Mouse (Mus musculus) Patski (cell line): ENCODE measurements at regions not wholly inside any gene's neighbourhood (a gene's known extent, or its start where the extent isn't known, plus 50 kb on each side); places are given as distances from the start of the nearest gene placed in this dataset.
A peak's percentile ranks its signal among the peaks of the same experiment; 100 is the strongest.

Source experiments
- ATAC-seq: fragments of 100-300 bp; one replicate; pipeline ENCODE4 v1.8.0; 2021
- CTCF ChIA-PET: fragments of 350-600 bp; sonication (Branson Sonifier 250); formaldehyde crosslinking; loops from one replicate; lab custom pipeline; 2022; ENCODE audit warnings: inconsistent platforms; lab: Charles Lee
- POLR2A ChIA-PET: fragments of 350-600 bp; sonication (Branson Sonifier 250); formaldehyde crosslinking; loops from one replicate; lab custom pipeline; 2022; ENCODE audit warnings: antibody characterized with exemption, inconsistent platforms; lab: Charles Lee
- DNase-seq: peaks from one replicate; pipeline ENCODE4 v3.0.0-alpha.2; 2011; ENCODE audit warnings: low read depth, low spot score
- H3K27me3 ChIP-seq: fragments of 371-371 bp; one replicate; pipeline ENCODE4 v1.5.1; 2021
- CTCF ChIP-seq: fragments of 100-300 bp; IDR thresholded peaks from one replicate; pipeline ENCODE4 v1.5.1; 2021
- in situ Hi-C: fragments of 300-500 bp; cut with MboI; formaldehyde crosslinking; loops from 3 replicates; pipeline ENCODE4 v1.11.1; 2018; ENCODE audit warnings: low pct_unique_long_range_greater_than_20kb, mixed read lengths

DNA sequence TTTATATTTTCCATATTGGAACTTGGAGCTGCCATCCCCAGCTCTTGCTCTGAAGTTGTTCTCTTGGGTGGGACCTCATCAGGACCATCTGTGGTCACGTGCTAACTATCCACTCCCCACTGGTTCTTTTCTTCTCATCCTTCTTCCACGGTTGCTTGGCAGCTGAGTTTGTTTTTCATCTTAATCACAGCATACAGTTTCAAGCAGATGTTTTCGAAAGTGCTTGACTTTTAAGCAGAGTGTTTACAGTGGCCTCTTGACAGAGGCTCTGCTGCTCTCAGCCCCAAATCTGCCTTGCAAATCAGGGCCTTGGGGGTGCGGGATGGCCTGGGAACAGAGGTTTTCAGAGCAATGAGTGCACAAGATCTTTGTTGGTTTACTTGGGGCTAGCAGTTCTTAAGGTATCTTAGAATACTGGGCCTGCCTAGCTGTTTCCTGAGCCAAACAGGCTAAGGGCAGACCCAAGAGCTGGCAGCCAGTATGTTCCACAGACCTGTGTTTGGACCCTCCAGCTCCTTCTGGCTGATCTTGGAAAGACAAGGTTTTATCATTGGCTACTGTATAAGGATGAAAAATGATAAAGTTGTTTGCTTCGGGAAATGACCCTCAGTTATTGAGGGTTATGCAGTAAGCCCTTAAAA, 113.0 kb upstream of the Sash1 start:
- POLR2A ChIA-PET = no interaction called here
- CTCF ChIA-PET = interaction anchor here (0.6 to 2.9 kb wide), 2 partner anchors 14 to 21 kb away, joined by 4 to 8 read pairs; no protein-coding TSS in a partner anchor
- no peak for DNase-seq

DNA sequence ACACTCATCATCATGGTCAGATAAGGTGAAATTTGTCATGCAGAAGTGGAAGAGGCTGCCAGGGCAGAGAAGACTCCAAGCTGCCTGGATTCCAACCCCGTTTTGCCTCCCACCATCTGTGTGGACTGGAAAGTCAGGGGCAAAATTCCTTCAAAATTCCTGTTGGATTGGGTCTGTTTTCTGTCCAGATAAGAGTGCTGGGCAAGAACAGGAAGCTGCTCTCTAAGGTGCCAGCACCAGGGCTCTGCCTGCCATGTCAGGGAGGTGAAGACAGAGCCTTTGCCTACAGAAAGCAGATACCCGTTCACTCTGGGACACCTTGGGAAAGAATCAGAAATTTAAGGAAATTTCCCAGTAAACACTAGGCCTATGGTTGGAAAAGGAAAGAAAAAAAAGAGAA, 112.5 kb upstream of the Sash1 start:
- ChIA-PET POLR2A (no interaction called here), CTCF (interaction anchor here (0.6 to 2.9 kb wide), 2 partner anchors 14 to 21 kb away, joined by 4 to 8 read pairs; no protein-coding TSS in a partner anchor)
- in situ Hi-C loops = no loop called here
- H3K27me3 ChIP-seq = no peaks in the 10 kb centered on the region
- no peak for DNase-seq
- TF ChIP-seq CTCF = no peak
- ATAC-seq = no peak

More for the DNA sequence above, 113.0 kb upstream of the Sash1 start:
- ATAC-seq = no peak
- H3K27me3 ChIP-seq = no peaks in the 10 kb centered on the region
- in situ Hi-C loops = no loop called here
- no peak for TF ChIP-seq CTCF

DNA sequence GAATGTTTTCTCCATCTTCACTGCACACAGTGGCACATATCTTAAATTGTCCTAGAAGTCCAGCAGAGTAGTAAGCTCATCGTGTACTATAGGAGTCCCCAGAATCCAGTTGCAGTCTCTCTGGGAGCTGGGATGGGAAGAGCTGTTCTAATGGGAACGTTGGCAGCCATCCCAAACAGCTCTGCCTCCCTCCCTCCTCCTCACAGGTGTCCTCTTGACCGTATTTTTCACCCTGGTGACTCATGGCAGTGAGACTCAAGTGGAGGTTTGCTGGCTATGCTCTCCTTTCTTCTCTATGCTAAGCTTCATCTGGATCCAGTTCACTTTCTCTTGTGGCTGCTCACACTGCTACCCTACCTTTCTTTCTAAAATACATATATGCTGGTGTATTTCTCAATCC, 109.2 kb upstream of the Sash1 start:
- DNase-seq = no peak
- ChIA-PET CTCF (interaction anchor here (1.2 kb wide), 1 partner anchor 11 kb away, joined by 4 read pairs; no protein-coding TSS in a partner anchor), POLR2A (no interaction called here)
- in situ Hi-C loops = no loop called here
- no peak for ATAC-seq
- TF ChIP-seq CTCF = no peak
- H3K27me3 ChIP-seq = no peaks in the 10 kb centered on the region

DNA sequence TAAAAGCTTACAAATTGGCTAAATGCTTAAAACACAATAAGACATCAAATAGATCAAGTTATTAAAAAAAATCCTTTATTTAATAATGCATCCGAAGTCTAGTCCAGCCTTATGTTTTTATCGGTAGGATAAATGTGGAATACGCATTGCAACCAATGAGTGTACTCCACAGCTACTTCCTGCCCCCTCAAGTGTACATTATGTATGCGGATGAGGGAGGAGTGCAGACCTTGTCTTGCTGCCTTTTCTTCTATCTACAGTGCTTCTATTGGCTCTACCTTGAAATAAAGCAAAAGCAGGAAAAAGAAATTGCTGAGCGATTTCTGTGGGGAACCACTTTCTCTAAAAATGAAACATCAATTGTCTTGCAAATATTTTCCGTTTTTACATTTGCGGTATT, 100.5 kb upstream of the Sash1 start:
- CTCF ChIA-PET = interaction anchor here (1.2 kb wide), 1 partner anchor 21 kb away, joined by 3 read pairs; no protein-coding TSS in a partner anchor
- H3K27me3 ChIP-seq = no peaks in the 10 kb centered on the region
- POLR2A ChIA-PET = interaction anchor here (0.7 kb wide), 1 partner anchor 865 kb away, joined by 4 read pairs; no protein-coding TSS in a partner anchor
- in situ Hi-C loops = no loop called here
- ATAC-seq = no peak
- DNase-seq = no peak
- TF ChIP-seq CTCF = no peak

DNA sequence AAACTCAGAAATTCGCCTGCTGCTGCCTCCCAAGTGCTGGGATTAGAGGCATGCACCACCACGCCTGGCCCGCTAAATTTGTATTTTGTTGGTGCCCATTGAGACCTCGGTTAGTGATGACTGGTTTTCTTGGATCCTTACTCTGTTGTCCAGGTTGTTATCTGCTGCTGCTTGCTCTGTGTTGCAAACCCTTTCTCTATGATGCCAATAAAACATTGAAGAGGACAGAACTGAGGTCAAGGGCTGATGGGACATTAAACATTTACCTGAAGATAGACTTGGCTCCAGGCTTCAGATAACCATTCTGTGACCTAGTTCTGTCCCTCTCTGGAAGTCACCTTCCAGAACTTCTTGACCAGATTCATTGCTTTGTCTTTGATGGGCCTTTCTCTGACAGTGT, 97.5 kb upstream of the Sash1 start:
- in situ Hi-C loops = loop anchor here (5.0 kb wide), 1 partner anchor 191 kb away; no protein-coding TSS in a partner anchor
- no peak for TF ChIP-seq CTCF
- ATAC-seq (no peak), DNase-seq (no peak)
- ChIA-PET CTCF (interaction anchor here (1.6 kb wide), 1 partner anchor 12 kb away, joined by 4 read pairs; no protein-coding TSS in a partner anchor), POLR2A (no interaction called here)
- no peaks in the 10 kb centered on the region for H3K27me3 ChIP-seq

DNA sequence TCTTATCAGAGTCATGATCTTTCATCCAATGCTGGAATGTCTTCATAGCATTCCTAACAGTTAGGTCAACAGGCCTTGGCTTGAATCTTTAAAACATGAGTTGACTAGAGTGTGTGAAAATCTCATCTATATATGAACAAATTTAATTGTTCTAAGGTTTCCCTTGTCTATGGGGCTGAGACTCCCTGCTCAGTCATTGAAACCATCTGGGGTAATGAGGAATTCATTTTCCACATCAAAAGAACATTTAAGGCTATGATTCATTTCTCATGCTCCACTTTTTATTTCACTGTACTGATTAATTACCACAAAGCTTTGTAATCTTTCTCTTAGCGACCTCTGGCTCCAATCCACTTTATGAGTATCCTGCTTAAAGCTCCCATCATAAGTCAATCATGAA, 94.7 kb upstream of the Sash1 start:
- POLR2A ChIA-PET = no interaction called here
- in situ Hi-C loops = loop anchor here (5.0 kb wide), 1 partner anchor 188 kb away; no protein-coding TSS in a partner anchor
- peak; percentile 49 for DNase-seq

DNA sequence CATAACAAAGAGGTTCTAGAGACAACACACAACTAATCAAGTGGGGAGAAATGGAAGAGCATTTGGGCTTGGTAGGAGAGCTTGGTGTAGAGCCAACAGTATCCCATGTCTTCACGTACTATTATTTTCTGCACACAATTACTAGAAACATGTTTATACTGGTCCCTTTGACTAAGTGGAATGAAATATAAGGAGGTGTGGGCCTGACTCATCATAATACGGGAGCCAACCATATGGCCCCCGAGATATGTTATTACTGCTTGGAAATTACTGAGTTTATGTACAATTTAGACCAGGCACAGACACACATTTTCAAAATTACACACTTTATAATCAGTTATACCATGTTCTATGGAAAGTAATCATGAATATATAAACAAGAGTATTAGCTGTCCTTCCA, 92.7 kb upstream of the Sash1 start:
- no peak for TF ChIP-seq CTCF

More for the DNA sequence above, 94.7 kb upstream of the Sash1 start:
- CTCF ChIA-PET = interaction anchor here (1.2 kb wide), 1 partner anchor 12 kb away, joined by 4 read pairs; no protein-coding TSS in a partner anchor
- TF ChIP-seq CTCF = no peak
- no peaks in the 10 kb centered on the region for H3K27me3 ChIP-seq
- ATAC-seq = peak; percentile 69

DNA sequence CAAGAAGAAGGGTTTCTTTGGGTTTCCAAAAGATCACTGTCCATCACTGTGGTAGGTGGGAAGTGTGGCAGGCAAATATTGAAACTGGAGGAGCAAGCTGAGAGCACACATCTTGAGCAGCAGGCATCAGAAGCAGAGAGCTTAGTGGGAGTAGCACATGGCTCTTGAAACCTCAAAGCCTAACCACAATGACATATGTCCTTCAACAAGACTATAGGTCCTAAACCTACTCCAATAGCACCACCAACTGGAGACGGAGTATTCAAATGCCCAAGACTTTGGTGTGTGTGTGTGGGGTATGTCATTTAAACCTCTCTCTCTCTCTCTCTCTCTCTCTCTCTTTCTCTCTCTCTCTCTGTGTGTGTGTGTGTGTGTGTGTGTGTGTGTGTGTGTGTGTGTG, 88.1 kb upstream of the Sash1 start:
- TF ChIP-seq CTCF = peak; percentile 49
- ChIA-PET POLR2A (no interaction called here), CTCF (interaction anchor here (0.6 to 3.3 kb wide), 5 partner anchors 179 to 266 kb away, joined by 3 to 19 read pairs (median 3); no protein-coding TSS in a partner anchor)
- DNase-seq (no peak), ATAC-seq (no peak)
- no peaks in the 10 kb centered on the region for H3K27me3 ChIP-seq
- in situ Hi-C loops = no loop called here

More for the DNA sequence above, 92.7 kb upstream of the Sash1 start:
- POLR2A ChIA-PET = no interaction called here
- in situ Hi-C loops = no loop called here
- no peak for ATAC-seq
- H3K27me3 ChIP-seq = no peaks in the 10 kb centered on the region
- DNase-seq = no peak
- CTCF ChIA-PET = no interaction called here

DNA sequence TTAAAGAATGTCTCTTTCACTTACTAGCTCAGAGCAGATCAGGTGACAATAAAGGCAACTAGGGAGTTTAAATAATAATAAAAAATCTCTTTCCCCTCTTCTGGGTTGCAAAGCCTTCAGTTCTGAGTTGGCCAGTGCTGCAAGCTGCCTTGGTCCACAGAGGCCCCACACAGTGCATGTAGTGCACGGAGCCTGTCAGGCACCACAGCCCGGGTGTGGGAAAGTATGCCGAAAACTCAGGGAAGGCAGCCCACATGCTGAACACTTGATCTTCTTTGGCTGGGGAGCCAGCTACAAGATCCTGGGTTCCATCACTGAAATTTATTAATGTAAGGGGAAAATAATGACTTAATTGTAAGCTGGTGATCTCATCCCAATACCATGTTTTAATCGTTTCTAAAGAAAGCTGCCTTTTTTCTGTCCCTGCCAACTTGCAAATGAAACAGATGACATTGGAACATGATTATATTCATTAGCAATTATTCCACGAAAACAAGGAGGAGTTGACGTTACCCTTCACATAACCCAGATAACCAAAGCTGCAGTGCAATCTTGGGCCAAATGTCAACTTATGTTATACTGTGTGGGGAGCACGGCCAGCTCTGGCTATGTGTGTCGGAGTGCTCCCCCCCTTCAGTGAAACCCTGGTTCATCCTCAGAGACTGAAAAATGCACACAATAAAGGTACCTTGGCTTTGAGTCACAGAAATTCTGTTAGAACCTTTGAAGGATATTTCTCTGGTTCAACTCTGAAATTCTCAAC, 87.1 kb upstream of the Sash1 start:
- DNase-seq (no peak), ATAC-seq (no peak)
- in situ Hi-C loops = no loop called here
- H3K27me3 ChIP-seq = no peaks in the 10 kb centered on the region
- ChIA-PET CTCF (interaction anchor here (0.9 to 3.3 kb wide), 3 partner anchors 178 to 188 kb away, joined by 3 to 19 read pairs (median 6); no protein-coding TSS in a partner anchor), POLR2A (no interaction called here)
- TF ChIP-seq CTCF = no peak

DNA sequence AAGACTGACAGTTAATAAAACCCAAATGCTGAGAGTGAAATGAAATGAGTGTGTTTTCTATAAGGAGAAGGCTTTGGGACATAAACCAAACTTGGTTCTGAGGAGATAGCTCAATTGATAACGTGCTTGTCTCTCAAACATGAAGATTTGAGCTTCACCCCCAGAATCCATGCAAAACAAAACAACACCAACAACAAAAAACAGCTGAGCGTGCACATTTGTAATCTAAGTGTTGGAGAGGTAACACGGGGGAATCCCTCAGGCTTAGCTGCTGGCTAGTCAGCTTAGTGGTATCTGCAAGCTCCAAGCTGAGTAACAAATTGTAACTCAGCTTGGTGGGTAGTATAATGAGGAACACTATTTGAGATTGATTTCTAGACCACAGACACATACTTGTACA, 84.9 kb upstream of the Sash1 start:
- H3K27me3 ChIP-seq = no peaks in the 10 kb centered on the region
- no peak for TF ChIP-seq CTCF
- ATAC-seq = no peak
- CTCF ChIA-PET = interaction anchor here (1.0 to 1.8 kb wide), 3 partner anchors 13 to 21 kb away, joined by 3 to 4 read pairs (median 3); no protein-coding TSS in a partner anchor
- in situ Hi-C loops = no loop called here
- DNase-seq = no peak
- POLR2A ChIA-PET = interaction anchor here (0.6 kb wide), 1 partner anchor 175 kb away, joined by 4 read pairs; no protein-coding TSS in a partner anchor
